Mouse (Mus musculus) CH12F3 (cell line): ENCODE data around the gene Hormad2.

ENCODE experiments used
- in situ Hi-C: fragments of 300-500 bp; cut with MboI; formaldehyde crosslinking; loops from 2 replicates; pipeline ENCODE4 v1.14.3; 2020; ENCODE audit warnings: low sequenced_read_pairs

The Hormad2 gene

GRCm38 (mm10) chr11:4306086-4306485 lies 134.8 kb downstream of the Hormad2 start:
- in situ Hi-C loops: no loop called here

- in situ Hi-C loops: no loop called here
Measured at GRCm38 (mm10) chr11:4305090-4305489, 135.8 kb downstream of the Hormad2 start.

GRCm38 (mm10) chr11:4304203-4304602 lies 136.7 kb downstream of the Hormad2 start:
- in situ Hi-C loops: no loop called here

- in situ Hi-C loops: no loop called here
Measured at GRCm38 (mm10) chr11:4303033-4303432, 137.9 kb downstream of the Hormad2 start.

GRCm38 (mm10) chr11:4302363-4302913 lies 138.5 kb downstream of the Hormad2 start:
- in situ Hi-C loops: no loop called here

DNA sequence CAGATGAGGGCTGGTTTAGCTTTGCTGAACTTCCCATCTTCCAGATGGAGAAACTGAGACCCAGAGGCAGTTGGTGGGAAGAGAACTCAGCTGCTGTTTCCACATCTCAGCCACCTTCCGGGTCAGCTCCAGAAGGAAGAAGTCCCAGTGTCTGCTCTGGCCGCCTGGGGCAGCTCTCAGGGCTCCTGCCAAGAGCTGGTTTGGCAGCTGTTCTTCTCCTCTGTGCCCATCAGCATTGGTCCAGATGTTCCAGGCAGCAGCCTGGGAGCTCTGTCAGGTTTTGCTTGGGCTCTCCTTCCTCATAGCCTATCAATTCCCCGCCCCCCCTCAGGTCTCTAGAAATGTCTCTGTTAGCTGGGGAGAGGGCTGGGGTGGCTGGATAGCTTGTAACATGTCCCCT lies 140.2 kb downstream of the Hormad2 start:
- in situ Hi-C loops: no loop called here

DNA sequence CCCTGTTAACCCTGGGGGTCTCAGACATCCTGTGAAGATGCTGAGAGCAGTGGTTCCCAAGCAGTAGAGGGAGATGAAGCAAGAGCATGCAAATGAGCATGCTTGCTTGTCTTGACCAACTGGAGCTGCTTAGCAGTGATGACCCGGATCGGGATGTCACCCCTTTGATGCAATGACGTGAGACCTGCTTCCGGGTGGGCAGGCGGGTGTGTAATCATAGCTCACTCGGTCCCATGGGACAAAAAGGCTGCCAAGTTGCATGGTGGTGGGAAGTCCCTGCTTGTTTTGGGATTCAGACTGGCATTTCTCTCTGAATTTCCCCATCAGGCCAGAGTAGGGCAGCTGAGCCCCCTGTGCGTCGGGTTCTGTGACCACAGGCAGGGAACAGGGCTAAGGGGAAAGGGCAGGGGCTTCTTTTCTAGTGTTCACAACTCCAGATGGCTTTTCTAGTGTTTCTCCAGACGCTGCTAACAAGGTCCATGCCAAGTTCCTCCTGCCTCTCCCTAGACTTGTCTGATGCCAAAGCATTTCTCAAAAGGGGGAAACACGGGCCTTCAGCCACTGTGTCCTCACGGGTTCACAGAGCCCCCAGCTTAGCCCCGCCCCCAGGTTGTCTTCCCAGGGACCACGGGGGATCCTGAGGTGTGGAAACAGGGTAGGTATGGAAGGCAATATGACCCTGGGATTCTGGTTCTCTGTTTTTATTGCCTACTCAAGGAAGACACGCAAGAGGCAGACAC lies 141.0 kb downstream of the Hormad2 start:
- in situ Hi-C loops: no loop called here

DNA sequence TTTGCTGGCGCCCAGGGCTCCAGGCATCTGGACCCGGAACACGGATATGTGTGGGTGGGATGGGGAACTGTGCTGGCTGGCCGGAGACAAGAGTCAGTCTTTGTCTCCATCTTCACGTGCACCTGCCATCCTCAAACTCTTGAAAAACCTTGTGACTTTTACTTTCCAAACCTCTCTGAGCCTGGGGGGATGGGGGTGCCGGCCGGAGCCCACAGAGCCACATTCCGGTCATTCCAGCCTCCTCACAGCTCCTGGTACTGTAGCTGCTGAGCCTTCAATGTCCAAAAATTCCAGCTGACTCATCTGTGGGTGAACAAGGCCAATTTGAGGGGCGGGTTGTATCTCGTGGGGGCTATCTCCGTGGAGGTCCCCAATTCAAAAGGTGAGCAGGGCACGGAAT lies 141.7 kb downstream of the Hormad2 start:
- in situ Hi-C loops: no loop called here

DNA sequence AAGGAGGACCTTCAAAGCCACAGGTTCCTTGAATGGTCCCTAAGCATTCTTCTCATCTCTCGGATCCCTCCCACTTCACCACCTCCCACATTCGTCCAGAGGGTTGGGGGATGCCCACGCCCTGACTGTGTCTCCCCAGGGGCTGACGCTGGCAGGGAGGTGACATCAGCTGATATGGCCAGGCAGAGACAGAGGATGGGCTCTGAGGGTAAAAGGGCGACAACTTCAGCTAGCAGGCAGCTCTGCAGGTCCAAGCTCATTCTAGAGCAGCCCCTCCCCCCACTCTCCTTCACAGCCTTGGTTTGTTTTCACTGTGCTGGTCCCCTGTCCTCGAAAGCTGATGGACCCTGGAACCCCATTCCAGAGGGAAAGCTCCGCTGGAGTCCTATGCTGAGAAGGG lies 142.3 kb downstream of the Hormad2 start:
- in situ Hi-C loops: no loop called here

DNA sequence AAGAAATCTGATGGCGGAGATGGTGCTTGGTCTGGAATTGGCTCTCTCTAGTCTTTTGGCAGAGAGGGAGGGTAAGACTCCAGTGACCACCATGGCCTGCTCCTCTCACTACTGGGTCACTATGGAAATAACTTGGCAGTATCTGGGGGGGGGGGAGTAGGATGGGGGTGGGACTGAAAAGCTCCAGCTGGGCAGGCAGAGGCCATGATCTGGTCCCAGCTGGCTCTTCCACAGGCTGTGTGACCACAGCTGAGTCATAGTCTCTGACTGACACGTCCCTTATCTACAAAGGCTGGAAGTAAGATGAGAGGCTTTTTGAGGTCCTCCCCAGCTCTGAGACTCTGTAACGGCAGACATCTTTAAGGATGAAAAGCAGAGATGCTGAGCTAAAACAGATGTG lies 143.2 kb downstream of the Hormad2 start:
- in situ Hi-C loops: no loop called here

DNA sequence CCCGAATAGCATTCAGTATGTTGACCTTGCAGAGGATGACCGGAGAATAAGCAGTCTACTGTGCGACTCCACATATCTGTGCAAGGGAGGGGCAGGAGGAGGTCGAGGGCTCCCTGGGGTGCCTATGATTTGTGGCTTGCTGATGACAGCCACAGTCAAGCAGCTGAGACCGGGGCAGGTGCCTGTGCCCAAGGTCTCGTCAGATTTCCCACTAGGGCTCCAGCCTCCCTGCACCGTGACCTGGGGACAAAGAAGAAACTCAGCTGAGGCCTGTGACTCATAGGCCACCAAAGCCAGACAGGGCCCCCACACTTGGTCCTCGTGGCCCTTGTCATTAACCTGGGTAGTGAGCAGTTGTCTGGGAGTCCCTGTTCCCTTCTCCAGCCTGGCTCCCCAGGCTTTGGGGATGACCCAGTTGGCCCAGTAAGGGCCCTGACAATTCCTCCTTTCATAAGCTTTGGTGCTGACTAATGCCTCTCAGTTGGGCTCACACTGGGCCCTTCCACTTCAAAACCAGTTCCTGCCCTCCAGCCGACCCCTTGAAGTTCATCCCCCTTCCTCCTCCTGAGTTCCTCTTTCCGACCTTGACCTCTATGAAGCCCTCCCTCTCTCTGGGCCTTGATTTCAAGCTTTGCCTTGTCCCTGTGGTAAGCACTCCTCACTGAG lies 144.2 kb downstream of the Hormad2 start:
- in situ Hi-C loops: no loop called here
